Mouse (Mus musculus) erythroblast, adult 5-6 weeks (primary cell): Measurements from ENCODE around the gene Btaf1. TPM values are rescaled to one million over a fixed set of nuclear protein-coding genes. Genes with fewer than 3 reads are reported as not detected.

Experiments used
- ATAC-seq: replicated peaks from 2 replicates; pipeline ENCODE4 v1.8.0; 2016; ENCODE audit warnings: moderate number of reproducible peaks, mild to moderate bottlenecking, moderate TSS enrichment, inconsistent platforms; ENCODE audit not compliant: poor library complexity, low FRiP score, severe bottlenecking
- total RNA-seq, 2 experiments: library from RNA; stranded (forward) in 1 of 2; stranded (reverse) in 1 of 2; fragments of 150-400 nt in 1 of 2; fragments of 200-764, 138-1000 nt in 1 of 2; gene quantifications; 2 replicates each; pipeline versions ENCODE4 v1.2.3 to v1.2.4; 2015 to 2017; ENCODE audit warnings: low replicate concordance in 2 of 2

The Btaf1 gene
- total RNA-seq (2015; ENCODE audit: low replicate concordance) (43.6 and 57.3 TPM in 2 replicates), total RNA-seq (2017; ENCODE audit: low replicate concordance) (117 and 148 TPM in 2 replicates)

DNA sequence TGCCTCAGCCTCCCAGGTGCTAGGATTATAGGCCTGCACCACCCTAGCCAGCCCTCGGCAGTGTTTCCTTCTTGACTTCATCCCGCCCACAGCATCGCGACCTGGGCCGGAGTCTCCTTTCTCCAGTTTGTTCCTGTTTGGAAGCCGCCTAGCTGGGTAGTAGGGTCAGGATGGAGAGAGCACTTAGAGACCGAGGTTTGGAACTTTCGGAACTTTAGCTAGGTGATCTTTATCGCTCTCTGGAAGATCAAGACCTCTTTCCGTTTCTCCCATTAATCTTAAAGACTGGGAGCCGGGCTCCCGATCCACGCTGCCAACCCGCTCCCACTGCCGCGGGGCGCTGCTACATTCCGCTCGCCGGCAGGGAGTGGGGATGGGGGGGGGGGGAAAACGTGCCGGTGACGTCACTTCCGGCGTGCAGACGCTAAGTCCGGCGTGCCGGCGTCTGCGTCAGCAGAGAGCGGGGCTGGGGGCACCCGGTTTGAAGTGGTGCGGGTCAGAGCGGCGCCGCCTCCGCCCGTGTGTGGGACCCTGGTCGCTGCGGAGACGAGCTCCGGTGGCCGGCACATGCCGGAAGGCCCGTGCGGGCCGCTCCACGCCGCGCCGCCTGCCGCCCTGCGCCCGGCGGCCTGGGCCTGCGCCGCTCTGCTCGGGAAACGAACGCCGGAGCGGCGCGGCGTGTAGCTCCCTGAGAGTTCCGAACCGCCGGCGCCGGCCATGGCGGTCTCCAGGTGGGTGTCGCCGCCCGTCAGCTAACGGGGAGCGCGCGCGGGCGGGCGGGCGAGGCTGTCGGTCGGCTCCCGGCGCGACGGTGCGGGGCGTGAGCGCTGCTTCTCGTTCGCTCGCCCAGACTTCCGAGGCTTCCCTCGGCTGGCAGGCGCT, at the start of gene Btaf1:
Btaf1 (plus strand) TSS at position 409 of the 882 bp plus-strand sequence.
- ATAC-seq, result peak; percentile 76

GRCm38 (mm10) chr19:36877329-36877728, 48.5 kb upstream of the Btaf1 start:
- ATAC-seq, result no peak

DNA sequence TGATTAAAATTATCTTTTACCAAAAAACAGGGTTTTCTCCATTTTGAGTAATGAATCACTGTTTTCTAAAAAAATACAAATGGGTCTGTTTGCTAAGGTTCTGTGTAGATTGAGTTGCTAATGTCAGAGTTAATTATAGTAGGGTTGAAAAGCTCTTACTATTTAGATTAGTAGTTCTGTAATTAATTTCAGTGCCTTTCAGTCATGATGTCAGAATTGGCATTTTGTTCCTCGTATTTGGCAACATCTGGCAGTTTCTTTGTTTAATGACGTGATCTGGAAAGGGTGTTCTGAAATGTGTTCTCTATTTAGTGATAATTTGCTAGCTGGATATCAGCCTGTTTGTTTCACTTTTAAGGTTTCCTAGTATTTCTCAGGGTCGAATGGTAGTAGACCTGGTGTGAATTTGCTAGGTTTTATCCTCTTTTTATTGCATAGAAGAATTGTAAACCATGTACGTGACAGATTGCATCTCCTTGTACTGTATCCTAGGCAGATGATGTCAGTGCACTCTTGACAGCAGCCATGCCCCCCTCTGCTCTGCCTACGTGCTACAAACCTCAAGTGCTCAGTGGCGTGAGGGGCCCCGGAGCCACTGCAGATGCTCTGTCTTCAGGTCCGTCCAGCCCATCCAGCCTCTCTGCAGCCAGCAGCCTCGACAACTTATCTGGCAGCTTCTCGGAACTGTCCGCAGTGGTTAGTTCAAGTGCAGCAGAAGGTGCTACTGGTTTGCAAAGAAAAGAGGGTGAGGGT, 47.0 kb upstream of the Btaf1 start:
- ATAC-seq, result no peak

GRCm38 (mm10) chr19:36883119-36883518, 42.8 kb upstream of the Btaf1 start:
- ATAC-seq, result no peak

DNA sequence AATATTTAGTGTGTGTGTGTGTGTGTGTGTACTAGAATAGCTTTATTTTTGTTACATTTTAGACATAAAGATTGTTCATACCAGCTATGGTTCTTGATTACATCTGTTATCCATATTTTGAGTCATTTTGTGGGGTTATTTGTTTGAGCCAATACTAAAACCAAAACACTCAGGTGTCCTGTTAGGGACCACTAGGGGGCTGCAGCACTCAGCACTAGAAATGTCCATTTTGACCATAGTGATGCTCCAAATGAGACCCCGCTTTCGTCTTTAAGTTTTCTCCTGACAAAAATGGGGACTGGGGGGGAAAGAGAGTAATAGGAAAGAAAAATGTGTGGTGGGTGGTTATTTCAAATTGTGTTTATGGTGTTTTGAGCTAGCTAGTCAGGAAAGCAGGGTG, 39.6 kb upstream of the Btaf1 start:
- no peak for ATAC-seq

DNA sequence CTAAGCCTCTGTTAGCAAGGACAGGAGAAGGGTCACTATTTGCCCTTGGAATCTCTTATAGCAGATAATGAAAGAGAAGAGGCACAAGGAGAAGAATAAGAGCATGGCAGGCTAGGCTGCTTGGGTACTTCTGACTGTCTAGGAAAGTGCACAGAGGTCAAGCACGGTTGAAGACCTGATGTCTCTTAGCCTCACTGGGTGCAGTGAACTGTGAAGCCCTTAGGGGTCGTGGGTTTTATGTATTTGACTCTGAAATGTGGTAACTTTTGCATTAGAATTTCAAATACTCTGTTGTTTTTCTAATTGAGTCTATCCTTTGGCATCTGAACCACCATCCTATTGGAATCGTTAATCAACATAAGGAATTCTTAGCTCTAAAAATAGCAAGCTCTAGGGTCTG, 38.2 kb upstream of the Btaf1 start:
- ATAC-seq, result no peak

- ATAC-seq, result no peak
Observed at GRCm38 (mm10) chr19:36891746-36892145, 34.1 kb upstream of the Btaf1 start.

- ATAC-seq, result no peak
Observed at GRCm38 (mm10) chr19:36896791-36897569, 28.9 kb upstream of the Btaf1 start.

DNA sequence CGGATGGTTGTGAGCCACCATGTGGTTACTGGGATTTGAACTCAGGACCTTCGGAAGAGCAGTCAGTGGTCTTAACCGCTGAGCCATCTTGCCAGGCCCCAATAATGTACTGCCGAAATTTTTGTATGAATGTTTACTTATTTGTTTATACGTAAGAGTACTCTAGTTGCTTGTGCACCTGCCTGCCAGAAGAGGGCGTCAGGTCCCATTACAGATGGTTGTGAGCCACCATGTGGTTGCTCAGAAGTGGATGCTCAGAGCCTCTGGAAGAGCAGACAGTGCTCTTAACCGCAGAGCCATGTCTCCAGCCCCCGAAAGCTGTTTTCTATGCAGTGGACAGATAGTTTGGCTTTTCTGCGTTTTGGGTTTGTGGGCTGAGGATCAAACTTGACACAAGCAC, 28.1 kb upstream of the Btaf1 start:
- peak; percentile 72; the same call in 1 of the 2 replicates for ATAC-seq

GRCm38 (mm10) chr19:36903377-36903776, 22.5 kb upstream of the Btaf1 start:
- ATAC-seq, result no peak

DNA sequence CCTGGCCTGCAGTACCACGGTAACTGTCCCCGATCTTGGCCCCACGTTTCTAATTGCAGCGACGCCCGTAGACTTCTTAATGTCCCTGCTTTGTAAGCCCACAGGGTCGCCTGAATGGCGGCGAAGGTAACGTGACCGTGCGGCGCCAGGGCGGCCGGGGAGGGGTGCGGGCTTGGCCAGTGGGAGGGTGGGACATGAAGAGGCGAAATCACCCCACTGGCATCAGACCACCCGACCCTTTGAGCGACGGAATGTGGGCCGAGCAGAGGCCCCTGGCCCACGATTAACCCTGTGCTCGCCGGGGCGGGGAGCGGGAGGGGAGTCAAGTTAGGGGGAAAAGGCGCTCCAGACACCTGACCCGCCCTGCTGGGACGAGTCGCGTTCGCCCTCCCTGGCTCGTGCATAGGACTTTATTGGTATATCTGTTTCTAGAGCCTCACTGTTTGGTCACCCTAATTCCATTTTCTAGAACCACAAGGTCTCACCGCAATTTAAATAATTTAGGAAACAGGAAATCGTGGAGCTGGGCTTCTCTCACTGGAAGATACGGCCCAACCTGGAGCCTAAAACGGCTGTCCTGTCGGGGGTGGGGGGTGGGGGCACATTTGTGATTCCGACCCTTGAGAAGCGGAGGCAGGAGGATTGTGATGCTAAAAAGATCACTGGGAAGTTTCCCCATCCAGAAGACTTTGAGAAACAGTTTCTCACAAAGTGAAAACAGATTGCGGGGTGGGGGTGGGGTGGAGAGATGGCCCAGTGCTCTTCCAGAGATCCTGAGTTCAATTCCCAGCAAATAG, 21.5 kb upstream of the Btaf1 start:
- no peak for ATAC-seq

DNA sequence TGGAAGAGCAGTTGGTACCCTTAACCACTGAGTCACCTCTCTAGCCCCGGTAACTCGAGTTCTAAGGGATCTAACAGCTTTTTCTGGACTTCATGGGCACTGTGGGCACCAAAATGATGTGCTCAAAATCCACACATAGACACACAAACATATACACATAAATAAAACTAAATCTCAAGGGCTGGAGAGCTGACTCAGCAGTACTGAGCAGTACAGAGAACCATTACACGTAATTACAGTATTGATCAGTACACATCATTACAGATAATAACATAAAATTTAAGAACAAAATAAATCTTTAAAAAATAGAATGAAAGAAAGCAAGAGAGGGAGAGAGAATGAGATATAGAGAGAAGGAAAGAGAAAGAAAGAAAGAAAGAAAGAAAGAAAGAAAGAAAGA, 16.7 kb upstream of the Btaf1 start:
- ATAC-seq, result no peak

GRCm38 (mm10) chr19:36909676-36910292, 16.1 kb upstream of the Btaf1 start:
- ATAC-seq, result peak; percentile 92

DNA sequence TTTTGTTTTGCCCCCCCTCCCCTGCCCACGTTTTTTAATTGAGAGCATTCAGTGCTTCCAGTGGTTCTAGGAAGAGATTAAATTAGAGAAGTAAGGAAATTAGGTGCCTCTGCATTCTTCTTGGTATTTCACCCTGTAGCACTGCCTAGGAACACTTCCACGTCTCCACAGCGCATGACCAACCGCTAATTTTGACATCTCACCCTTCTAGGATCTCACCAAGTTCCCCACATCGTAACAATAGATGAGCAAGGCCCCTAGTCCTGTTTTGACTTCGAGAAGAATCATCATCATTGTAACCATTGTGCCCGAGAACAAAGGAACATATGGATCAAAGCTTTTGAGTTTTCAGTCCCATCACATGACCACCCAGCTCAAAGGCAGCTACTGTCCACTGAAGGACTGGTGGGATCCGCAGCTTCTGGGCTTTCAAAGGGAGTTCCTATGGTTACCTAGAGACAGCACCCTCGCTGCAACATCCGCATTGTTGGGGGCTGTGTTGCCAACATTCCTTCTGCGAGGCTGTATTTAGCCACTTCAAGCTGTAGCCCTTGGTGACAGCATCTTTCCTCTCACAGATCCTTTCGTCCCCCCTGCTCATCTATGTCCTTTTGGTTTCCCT, 15.3 kb upstream of the Btaf1 start:
- no peak for ATAC-seq

GRCm38 (mm10) chr19:36913064-36913463, 12.8 kb upstream of the Btaf1 start:
- ATAC-seq, result no peak

GRCm38 (mm10) chr19:36916206-36916605, 9.7 kb upstream of the Btaf1 start:
- ATAC-seq, result no peak

DNA sequence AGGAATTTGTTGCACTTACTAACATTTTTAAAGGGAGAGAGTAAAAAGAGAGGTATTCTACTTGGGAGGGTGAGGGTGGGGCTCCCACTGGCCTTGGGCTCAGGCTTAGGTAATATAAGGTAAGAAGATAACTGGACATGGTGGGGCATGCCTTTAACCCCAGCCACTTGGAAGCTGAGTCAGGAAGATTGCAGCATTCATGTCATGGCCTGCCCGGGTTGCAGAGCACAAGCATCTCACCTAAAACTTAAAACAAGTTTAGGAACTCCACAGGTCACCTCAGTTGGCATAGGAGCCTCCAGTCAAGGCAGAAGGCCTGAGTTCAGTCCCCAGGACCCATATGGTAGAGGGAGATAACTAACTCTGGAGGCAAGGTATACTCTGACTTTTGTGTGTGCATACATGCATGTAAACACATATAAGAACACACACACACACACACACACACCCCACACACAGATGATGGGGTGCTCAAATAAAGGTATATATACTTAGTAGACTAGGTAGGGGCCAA, 8.9 kb upstream of the Btaf1 start:
- peak; percentile 77 for ATAC-seq
